Mouse (Mus musculus): Measurements from ENCODE around the gene Mc3r.

The Mc3r gene

DNA sequence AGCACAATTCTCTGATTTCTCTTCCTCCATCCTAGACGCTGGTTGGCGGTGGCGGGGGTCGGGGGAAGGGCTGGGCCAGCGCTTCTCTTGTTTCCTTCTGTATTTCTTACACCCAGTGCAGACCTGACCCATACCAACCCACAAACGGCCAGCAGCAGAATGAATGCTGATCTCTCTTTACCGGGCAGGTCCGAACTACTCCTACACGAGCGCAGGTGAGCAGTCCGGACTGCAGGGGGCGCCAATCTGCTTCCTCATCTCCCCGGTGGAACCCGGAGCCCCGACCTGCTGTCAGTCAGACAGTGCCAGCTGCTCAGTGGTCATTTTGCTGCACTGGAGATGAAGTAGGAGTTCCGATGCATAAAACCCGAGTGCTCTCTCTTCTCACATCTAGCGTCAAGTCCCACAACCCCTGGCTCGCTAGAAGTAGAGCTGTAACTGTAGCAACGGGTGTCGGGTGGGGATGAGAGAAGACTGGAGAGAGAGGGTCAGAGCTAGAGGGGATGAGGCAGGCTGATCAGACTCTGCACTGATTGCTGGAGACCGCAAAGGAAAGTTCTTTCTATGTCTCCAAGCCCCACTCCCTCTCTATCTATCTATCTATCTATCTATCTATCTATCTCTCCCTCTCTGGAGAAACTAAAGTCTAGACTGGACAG is at the start of gene Mc3r:
Gene Mc3r (plus strand): TSS at position 387 of the 659 bp plus-strand sequence.
- DNase-seq (ENCODE audit: low read depth): no peak

DNA sequence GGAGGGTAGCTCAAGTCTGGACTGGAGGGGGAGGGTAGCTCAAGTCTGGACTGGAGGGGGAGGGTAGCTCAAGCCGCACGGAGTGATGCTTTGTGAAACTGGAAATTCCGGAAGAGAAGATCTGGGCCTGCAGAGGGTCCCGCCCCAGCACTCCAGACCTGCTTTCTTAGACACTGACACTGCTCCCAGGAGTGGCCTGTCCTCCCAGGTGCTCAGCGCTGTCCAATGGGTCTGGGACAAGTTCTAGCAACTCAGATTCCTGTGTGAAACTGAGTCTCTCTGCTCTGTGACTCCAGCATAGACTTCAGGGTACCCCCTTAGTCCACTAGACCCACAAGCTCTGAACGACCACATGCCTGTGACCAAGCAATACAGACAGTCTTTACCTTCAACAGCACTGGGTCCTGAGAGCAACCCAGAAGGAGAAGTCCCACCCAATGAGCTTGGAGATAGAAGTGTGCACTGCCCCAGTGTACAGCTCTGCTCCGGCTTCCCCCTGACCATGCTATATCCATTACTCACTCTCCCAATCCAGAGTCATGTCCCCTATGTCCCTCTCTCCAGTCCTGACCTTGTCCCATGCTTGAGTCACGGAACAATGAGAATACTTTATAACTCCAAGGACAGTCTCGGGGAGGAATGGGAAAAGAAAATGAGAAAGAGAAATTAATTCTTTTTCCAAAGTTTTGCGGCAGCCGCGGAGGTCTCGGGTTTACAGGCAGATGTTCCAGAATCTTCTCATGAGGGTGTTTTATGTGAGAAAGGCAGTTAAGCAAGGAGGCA is 46.1 kb upstream of the Mc3r start:
- no peak for DNase-seq (ENCODE audit: low read depth)

DNA sequence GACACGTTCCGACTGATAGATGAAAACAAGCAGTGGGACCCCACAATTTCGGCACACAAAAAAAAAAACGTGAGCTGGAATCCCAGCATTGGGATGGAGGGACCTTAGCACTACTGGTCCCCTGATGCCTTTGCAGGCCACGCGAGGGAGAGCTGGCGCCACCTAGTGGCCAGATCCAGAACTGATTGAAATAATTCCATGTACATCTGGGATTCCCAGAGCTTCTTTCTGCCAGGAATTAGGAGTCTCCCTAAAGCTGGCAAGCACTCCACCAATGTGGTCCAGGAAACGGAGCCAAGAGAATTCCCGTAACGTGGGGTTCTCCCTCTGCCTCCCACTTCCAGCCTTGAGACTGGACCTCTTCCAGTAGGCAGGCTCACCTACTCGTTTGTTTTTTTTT is 41.3 kb upstream of the Mc3r start:
- DNase-seq (ENCODE audit: low read depth): peak; percentile 25

DNA sequence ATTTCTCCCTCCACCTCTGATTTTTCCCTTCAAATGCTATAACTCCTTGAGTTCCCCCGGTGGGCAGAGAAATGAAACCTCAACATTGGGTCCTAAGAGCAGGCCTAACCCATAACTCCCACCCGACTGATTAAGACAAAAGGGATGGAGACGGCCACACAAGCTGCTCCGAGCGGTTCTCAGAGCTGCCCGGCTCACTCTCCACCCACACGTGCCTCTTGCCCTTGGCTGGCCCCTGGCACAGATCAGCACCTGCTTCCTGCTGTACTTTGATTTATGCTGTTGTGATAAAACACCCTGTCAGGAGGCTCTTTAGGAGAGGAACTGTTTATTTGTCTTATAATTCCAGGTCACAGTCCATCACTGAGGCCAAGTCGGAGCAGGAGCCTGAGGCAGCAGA is 34.8 kb upstream of the Mc3r start:
- DNase-seq (ENCODE audit: low read depth): no peak

DNA sequence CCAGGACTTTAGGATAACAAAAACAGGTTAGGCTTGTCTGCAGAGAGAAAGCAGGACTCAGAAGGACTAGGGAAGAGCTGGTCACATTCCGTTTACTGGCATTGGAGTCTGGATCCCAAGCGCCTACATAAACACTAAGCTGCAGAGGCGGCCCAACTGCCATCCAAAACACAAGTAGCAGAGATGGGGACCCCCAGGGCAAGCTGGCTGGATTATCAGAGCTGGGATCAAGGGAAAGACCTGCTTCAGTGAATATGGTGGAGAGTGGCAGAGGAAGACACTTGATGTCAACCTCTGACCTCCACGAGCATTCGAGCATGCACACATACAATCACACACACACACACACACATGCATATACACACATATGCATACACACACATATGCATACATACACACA is 34.0 kb upstream of the Mc3r start:
- no peak for DNase-seq (ENCODE audit: low read depth)

DNA sequence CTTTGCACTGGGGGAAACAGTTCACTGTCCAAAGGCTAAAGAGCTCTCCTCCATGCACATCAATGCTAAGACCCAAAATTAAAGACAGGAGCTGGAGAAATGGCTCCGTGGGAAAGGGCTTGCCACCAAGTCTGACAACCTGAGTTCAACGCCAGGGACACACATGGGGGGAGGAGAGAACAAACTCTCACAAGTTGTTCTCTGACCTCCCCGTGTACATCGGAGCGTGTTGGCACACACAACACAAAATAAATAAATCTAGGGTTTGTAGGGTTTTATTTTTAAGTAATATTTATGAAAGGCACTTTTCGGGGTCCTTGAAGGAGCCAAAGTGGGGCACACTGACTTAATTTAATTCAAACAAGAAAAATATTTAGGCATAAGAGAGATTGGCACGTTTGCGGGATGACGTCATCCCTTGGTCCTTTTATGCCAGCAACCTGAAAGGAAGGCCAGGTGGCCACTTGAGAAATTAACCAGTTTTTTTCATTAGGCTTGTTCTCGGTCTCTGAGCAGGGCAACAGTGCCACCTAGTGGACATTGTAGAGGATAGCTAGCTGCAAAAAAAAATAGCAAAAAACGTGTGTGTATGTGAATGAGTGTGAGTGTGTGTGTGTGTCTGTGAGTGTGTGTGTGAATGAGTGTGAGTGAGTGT is 32.7 kb upstream of the Mc3r start:
- DNase-seq (ENCODE audit: low read depth): peak; percentile 56

DNA sequence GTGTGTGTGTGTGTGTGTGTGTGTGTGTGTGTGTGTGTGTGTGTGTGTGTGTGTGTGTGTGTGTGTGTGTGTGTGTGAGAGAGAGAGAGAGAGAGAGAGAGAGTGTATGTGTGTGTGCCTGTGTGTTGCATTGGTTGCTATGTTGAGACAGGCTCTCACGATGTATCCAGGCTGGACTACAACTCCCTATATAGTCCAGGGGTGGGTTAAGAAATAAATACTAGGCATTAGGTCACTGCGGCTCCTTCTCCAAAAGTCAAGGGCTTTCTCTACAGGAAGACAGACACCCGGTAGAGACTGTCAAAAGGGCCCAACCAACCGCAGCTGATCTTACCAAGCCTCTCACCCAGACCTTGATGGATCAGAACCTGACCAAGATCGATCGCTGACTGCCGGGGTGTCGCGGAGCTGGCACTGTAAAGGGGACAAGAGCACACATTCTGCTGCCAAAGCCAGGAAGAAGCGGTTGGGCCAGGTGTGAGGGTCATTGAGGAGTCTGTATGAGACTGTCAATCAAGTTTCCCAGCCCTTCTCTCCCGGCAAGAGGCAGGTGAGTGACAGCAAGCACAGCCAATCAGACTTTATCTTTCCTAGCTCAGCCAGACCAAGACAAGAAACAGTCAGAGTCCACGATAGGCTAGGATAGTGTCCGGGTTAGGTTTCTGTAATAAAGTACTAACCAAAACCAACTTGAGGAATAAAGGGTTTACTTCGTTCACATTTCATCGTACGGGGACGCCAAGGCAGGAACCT is 32.0 kb upstream of the Mc3r start:
- no peak for DNase-seq (ENCODE audit: low read depth)

DNA sequence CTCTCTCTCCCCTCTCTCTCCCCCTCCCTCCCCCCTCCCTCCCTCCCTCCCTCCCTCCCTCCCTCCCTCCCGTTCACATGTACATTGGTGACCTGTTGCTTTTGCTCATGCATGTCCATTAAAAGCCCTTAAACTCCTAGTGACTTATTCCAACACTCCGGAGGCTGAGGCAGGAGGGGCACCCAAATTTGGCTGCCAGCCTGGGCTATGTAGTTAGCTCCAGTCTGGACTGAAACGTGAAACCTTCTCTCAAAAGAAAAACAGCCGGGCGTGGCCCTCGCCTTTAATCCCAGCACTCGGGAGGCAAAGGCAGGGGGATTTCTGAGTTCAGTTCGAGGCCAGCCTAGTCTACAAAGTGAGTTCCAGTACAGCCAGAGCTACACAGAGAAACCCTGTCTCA is 30.4 kb upstream of the Mc3r start:
- no peak for DNase-seq (ENCODE audit: low read depth)

DNA sequence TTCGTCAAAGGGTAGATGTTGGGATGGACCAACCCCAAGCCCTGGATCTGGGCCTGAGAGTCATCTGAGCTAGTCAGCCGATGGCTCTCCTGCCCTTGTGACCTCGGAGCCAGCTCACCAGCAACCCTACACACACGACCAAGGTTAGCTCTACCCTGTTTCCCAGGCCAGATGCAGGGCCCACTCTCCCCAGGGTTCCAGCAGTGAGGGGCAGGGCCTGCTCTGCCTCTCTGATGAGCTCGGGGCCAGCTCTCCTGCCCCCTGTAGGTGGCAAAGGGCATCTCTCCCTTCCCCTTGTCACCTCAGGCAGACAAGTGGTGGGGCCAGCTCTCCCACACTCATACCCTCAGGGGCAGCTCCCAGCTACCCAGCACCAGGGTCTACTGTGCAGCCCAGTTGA is 29.1 kb upstream of the Mc3r start:
- no peak for DNase-seq (ENCODE audit: low read depth)

DNA sequence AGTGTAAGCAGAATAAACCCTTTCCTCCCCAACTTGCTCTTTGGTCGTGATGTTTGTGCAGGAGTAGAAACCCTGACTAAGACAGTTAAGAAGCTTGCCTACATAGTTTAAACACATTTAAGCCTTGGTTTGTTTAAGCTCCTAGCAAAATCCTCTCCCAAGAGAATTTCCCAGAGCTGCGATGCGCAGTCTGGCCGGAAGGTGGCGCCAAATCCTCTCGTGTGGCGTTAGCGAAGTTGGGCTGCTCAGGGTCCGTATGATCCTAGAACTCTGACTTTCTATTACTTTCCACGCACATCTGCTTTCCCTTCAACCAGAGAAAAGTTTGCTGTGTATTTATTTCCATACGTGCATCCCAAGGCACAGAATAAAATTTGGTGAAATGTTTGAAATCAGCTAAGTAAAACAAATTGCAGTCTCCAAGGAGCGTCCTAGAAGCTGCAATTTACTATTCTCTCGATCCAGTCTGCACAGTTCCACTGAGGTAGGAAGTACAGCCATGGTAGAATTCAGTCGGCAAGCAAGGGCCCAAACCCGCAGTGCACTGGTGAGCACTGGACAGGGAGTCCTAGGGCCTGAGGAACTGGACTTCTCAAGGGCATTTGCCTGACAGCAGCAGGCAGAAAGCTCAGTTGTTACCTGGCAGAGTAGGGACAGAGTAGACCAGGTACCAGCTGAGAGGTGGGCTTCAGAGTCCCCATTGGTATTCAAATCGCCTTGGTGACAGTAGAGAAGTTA is 26.5 kb upstream of the Mc3r start:
- DNase-seq (ENCODE audit: low read depth): peak; percentile 52

DNA sequence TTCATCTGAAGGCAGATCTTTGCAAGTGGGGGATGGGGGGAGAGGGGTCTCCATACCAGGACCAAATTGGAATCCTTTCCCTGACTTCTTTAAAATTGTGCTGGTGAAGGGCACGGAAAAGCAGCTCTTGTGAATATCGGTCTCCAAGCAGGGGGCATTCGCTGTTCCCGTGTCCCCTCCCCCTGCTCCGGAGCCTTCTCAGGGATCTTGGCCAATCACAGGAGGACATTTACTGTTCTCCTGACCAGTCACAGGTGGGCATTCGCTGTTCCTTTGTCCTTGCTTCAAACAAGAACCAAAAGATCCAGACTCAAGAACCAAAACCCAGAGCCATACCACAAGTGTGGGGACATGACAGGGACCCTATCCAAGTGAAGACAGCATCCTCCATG is 25.9 kb upstream of the Mc3r start:
- no peak for DNase-seq (ENCODE audit: low read depth)

DNA sequence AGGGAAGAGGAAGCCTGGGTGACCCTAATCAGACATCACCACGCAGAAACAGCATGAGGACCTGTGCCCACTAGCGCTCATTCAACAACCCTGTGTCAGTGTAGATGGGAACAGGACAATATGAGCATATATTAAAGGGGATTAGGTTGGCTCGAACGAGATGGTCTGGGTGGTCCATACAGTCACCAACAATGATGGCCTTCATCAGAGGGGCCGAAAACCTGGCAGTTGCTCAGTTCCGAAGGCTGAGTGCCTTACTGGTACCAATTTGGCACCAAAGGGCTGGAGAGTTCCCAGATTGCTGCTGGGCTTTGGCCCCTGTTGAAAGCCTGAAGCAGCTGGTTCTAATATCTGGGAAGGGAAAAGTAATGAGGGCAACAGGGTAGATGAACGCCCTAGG is 25.4 kb upstream of the Mc3r start:
- DNase-seq (ENCODE audit: low read depth): no peak

DNA sequence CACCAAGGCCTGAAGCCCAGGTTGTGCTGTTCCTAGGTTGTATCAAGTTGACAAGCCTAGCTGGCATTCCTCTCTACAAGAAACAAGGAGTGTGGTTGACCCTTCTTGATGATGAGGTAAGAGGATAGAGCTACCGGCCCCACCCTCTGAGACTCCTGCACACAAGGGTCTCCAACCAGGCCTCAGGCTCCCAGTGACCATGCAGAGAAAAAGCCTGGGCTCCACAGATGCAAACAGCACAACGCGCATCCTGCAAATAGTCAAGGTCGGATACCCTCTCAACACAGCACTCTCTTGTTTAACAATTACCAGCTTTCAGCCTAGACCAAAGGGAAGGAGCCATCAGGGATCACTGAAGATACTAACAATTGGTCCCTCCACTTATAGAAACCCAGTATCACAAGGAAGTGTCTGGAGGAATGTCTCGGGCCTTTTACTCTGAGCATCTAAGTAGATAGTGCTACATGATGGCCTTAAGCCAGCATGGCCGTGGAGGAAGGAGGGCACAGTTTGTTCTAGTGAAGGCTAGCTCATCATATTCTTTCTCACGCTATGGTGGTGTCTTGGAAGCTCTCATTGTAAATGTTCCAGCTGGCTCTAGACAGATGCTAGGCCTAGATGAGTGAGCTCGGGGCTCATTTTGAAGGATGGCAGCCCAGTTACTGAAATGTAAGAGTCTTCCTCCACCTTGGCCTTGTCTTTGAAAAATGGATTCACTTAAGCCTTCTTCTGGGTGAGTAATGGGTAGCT is 24.7 kb upstream of the Mc3r start:
- DNase-seq (ENCODE audit: low read depth): no peak

DNA sequence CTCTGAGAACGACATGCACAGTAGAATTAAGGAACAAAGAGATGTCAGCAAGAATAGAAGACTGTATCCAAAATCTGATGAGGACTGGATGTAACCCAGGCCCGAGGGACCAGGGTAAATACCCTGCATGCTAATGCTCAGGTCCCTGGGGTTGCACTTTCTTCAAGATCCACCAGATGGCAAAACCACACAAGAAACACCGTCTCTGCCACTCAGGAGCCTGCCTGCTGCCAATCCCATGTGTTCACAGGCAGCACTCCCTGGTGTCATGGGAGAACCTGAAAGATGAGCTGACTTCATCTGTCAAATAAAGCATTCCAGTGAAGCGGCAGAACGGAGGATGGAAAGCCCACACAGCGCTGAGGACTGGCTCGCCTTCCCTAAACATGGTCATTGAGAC is 21.3 kb upstream of the Mc3r start:
- DNase-seq (ENCODE audit: low read depth): no peak

DNA sequence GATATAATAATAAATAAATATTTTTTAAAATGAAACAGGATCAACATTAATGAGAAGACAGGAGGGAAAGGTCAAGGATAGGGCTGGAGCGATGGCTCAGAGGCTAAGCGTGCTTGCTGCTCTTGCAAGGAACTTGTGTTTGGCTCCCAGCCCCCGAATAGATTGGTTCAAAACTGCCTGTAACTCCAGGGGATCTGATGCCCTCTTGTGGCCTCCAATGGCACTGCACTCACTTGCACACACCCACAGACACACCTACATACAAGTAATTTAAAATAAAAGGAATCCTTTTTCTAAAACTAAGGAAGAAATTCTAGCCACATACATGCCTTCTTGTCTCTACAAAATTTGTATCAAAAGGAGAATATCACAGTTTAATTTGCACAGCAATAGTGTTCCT is 20.5 kb upstream of the Mc3r start:
- no peak for DNase-seq (ENCODE audit: low read depth)

DNA sequence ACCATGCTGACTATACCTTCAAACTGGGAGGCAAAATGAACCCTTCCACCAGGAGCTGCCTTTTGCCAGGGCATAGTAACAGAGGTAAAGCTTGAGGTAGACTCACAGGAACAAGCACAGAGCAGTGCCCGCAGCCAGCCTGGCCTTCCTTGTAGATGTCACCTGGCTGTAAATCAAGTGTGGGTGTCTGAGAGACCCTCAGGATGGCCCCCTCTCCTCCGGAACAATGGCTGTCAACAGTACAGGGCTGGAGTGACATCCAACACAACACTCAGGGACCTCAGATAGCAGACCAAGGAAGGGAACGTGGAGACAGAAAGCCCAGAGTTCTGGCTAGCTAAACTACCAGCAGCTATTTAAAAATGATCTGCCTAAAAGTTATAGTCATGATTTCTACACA is 19.1 kb upstream of the Mc3r start:
- no peak for DNase-seq (ENCODE audit: low read depth)

DNA sequence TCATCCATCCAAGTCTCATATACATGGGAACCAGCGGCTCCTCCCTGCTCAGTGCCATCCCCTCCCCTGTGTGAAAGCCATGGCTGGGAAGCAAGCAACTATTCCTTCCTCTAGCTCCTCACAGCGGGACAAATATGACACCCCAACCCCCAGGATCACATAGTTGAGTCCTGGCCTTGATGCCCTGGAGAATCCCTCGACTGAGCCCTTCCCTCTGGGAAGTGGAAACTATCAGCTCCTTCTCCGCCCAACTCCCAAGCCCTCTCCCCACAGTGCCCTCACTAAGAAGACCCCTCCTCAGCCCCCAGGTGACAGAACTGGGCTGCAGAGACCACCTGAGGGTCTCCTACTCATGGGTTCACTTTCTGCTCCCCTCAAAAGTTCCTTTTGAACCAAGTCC is 18.2 kb upstream of the Mc3r start:
- no peak for DNase-seq (ENCODE audit: low read depth)

DNA sequence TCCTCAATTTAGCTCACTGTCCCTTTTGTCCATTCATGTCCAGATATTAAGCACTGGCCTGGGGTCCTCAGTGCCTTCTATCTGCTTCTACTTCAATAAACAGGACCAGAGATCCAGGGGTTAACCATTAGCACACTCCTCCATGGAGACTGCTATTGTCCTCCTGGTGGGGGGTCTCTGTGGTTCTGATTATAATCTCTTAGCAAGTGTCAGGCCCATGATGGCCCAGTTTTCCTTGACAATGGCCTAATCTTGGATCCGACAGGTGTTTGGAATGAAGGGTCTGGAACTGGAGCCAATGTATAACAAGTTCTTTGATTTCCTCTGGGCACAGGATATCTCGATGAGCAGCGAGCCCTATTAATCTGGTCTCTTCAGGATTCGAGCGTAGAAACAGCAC is 10.1 kb upstream of the Mc3r start:
- no peak for DNase-seq (ENCODE audit: low read depth)

DNA sequence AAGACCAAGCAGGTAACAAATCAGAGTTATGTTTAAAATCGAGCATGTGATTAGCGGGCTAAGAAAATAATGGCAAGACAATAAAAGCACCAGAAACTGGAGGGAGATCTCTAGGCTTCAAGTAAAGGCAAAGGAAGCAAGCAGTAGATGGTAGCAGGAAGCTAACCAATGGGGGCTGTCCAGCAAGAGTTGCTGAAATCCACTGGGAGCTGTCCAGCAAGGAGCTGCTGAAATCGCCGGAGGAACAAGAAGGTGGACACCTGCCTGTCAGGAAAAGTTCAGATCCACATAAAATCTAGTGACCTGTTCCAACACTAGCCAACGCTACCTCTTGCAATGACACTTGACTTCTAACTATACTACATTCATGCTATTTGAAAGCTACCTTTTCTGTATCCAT is 7.3 kb upstream of the Mc3r start:
- no peak for DNase-seq (ENCODE audit: low read depth)

DNA sequence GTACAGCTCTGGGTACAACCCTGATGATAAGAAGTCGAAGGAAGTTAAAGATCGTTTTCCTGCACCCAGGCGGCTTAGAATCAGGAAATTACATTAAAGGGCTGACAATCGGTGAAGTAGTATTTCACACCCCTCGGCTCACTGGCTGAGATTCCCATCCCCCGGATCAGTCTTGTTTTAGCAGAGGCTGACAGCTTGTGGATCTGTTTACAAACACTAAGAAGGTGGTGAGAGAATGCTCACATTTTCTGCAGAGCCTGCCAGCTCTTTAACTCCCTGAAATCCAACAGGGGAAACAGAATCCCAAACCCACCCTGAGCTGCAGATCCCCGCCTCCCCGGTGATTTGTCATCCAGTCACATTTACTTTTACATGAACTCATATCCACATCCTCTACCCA is 2.8 kb upstream of the Mc3r start:
- no peak for DNase-seq (ENCODE audit: low read depth)

DNA sequence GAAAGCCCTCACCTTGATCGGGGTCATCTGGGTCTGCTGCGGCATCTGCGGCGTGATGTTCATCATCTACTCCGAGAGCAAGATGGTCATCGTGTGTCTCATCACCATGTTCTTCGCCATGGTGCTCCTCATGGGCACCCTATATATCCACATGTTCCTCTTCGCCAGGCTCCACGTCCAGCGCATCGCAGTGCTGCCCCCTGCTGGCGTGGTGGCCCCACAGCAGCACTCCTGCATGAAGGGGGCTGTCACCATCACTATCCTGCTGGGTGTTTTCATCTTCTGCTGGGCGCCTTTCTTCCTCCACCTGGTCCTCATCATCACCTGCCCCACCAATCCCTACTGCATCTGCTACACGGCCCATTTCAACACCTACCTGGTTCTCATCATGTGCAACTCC is 1.0 kb downstream of the Mc3r start:
- DNase-seq (ENCODE audit: low read depth): no peak
